Mouse (Mus musculus) hindbrain, embryonic 12.5 days (tissue): ENCODE data around the gene Dazl. TPM values are rescaled to one million over a fixed set of nuclear protein-coding genes. Genes with fewer than 3 reads are reported as not detected.
"Not testable (repeated sequence)": the region's sequence is repeated elsewhere in the genome, so short reads cannot be mapped to it uniquely, and the experiment has no call there.

ENCODE experiments used
- ATAC-seq: fragments of 200-750 bp; cut with Nextera tagmentation; 2 replicates; pipeline ENCODE4 v1.8.0; 2017; ENCODE audit warnings: moderate TSS enrichment; ENCODE audit not compliant: low FRiP score
- H3K27ac ChIP-seq: fragments of 300-500 bp; sonication (generic); 2 replicates; pipeline ENCODE4 v1.5.1; 2016; ENCODE audit warnings: mild to moderate bottlenecking
- H3K27me3 ChIP-seq: fragments of 300-500 bp; sonication (generic); 2 replicates; pipeline ENCODE4 v1.6.1; 2016; ENCODE audit warnings: mild to moderate bottlenecking
- H3K36me3 ChIP-seq: fragments of 300-500 bp; sonication (generic); 2 replicates; pipeline ENCODE4 v1.6.1; 2016; ENCODE audit warnings: mild to moderate bottlenecking
- H3K4me1 ChIP-seq: fragments of 300-500 bp; sonication (generic); 2 replicates; pipeline ENCODE4 v1.6.1; 2016
- H3K4me2 ChIP-seq: fragments of 300-500 bp; sonication (generic); replicated peaks from 2 replicates; pipeline ENCODE4 v1.6.1; 2016; ENCODE audit warnings: mild to moderate bottlenecking
- H3K4me3 ChIP-seq: fragments of 300-500 bp; sonication (generic); 2 replicates; pipeline ENCODE4 v1.5.1; 2016; ENCODE audit warnings: mild to moderate bottlenecking
- H3K9ac ChIP-seq: fragments of 300-500 bp; sonication (generic); 2 replicates; pipeline ENCODE4 v1.6.1; 2016; ENCODE audit warnings: mild to moderate bottlenecking, moderate library complexity
- H3K9me3 ChIP-seq: fragments of 300-500 bp; sonication (generic); replicated peaks from 2 replicates; pipeline ENCODE4 v1.6.1; 2016; ENCODE audit warnings: mild to moderate bottlenecking
- WGBS: fragments of 180-500 bp; shearing (Covaris S2); methylation state at CpG from one replicate; pipeline ENCODE4 v1.1.7; 2016; 5-methylcytosine and 5-hydroxymethylcytosine counted together
- polyA plus RNA-seq: library from polyadenylated mRNA; unstranded; fragments of >200 nt; fragmentation: Nextera tagmentation; extraction: Ambion mirVana; gene quantifications from 2 replicates; pipeline ENCODE4 v1.2.1, GENCODE M21; 2016

Dazl gene
- polyA plus RNA-seq, 1 experiment from 2014 or later: 0.59 TPM

DNA sequence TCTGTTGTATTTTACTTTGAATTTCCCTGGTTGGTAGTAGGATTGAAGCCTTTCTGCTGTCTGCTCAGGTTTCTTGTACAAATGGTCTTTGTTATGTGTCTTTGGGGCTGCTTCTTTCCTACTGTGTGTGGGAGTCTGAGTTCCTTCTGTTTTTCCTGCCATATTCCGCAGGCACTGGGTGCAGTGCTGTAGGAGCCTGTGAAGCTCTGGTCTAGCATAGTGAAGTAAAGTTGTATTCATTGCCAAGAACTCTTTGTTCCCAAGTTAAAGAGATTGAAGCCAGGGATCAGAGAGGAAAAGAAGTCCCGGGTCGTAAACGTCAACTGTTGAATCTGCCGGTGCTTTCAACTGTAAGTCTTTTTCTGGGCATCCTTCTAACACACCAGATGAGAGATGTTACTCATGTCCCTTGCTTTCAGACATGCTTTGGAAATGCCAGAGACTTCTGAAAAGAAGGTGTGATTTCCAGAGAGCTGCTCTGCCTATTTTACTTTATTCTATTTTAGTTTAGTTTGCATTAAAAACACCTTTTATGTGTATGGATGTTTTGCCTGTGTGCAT lies 16.2 kb upstream of the Dazl start:
- Histone ChIP-seq H3K4me3 (no peak overlapping the region), H3K9me3 (no peaks in the 10 kb centered on the region), H3K36me3 (no peaks in the 10 kb centered on the region), H3K27ac (no peak overlapping the region), H3K27me3 (no peaks in the 10 kb centered on the region), H3K4me1 (no peaks in the 10 kb centered on the region), H3K9ac (no peak overlapping the region), H3K4me2 (no peak overlapping the region)
- 75% methylated on average over 5 of the region's 5 CpGs for WGBS
- no peak for ATAC-seq

DNA sequence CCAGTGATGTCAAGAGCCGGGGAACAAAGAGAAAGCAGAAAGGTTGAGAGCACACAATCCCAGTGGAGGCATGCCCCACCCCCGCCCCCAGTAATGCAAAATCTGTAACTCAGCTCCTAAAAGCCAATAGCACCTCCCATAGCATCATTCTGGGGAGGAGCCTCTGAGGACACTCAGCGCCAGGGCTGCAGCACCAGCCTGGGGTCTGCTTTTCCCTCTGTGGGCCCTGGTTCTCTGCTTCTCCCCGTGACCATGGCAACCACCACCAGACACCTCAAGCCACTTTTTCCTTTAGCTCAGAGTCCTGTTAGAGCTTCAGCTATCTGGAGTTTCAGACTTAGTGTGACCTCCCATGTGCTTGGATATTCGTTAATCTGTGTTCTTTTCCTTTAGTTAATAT lies 15.4 kb upstream of the Dazl start:
- no peaks in the 10 kb centered on the region for H3K4me1 ChIP-seq
- 65% methylated on average over 5 of the region's 5 CpGs for WGBS
- no peaks in the 10 kb centered on the region for H3K36me3 ChIP-seq
- no peak overlapping the region for H3K9ac ChIP-seq
- H3K27ac ChIP-seq: no peak overlapping the region
- H3K27me3 ChIP-seq: no peaks in the 10 kb centered on the region
- H3K4me3 ChIP-seq: no peak overlapping the region
- H3K4me2 ChIP-seq: no peak overlapping the region
- ATAC-seq: no peak
- no peaks in the 10 kb centered on the region for H3K9me3 ChIP-seq

DNA sequence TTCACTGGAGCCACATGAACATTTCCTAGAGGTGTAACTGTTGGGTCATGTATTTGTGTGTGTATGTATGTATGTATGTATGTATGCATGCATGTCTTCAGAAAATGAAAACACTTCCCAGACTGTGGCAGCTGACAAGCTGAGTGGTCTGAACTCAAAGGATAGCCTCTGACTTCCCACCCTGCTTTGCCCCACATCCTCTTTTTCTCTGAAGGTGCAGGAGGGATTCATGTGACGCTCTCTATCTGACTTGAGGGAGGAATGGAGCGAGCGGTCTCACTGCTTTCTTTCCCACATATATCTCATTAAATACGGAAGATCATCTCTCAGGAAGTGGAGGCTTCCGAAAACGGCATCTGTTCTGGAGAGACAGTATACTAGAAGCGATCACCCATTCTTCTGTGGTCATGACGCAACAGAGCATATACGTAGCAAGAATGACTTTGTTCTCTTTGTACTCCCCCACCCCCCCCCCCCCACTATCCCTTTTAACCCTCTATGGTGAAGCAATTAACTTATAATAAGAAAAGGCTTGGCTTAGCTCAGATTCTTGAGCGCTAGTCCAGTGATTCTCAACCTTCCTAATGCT lies 14.7 kb upstream of the Dazl start:
- 91% methylated on average over 10 of the region's 10 CpGs for WGBS
- H3K4me3 ChIP-seq: no peak overlapping the region
- no peaks in the 10 kb centered on the region for H3K36me3 ChIP-seq
- H3K27ac ChIP-seq: no peak overlapping the region
- H3K4me1 ChIP-seq: no peaks in the 10 kb centered on the region
- no peak overlapping the region for H3K9ac ChIP-seq
- no peaks in the 10 kb centered on the region for H3K9me3 ChIP-seq
- H3K4me2 ChIP-seq: no peak overlapping the region
- no peak for ATAC-seq
- H3K27me3 ChIP-seq: no peaks in the 10 kb centered on the region

DNA sequence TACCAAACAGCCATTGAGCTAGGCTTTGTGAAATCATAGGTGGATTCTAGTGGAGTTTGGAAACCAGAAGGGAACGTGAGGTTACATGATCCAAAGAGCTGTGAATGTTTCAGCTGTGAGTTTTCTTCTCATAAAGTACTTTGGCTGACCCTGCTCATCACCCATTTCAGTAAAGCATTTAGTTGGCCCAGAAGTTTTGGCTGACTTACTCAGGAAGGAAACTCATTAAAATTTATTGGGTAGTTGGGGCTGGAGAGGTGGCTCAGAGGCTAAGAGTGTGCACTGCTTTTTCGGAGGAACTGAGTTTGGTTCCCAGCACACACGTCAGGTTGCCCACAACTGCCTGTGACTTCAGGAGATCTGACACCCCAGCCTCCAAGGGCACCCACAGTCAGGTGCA lies 9.4 kb upstream of the Dazl start:
- Histone ChIP-seq H3K9ac (no peak overlapping the region), H3K27me3 (no peaks in the 10 kb centered on the region), H3K4me2 (no peak overlapping the region), H3K9me3 (no peaks in the 10 kb centered on the region), H3K36me3 (no peaks in the 10 kb centered on the region), H3K4me1 (no peaks in the 10 kb centered on the region), H3K4me3 (no peak overlapping the region), H3K27ac (no peak overlapping the region)
- no peak for ATAC-seq
- WGBS: 88% methylated on average over 3 of the region's 3 CpGs

DNA sequence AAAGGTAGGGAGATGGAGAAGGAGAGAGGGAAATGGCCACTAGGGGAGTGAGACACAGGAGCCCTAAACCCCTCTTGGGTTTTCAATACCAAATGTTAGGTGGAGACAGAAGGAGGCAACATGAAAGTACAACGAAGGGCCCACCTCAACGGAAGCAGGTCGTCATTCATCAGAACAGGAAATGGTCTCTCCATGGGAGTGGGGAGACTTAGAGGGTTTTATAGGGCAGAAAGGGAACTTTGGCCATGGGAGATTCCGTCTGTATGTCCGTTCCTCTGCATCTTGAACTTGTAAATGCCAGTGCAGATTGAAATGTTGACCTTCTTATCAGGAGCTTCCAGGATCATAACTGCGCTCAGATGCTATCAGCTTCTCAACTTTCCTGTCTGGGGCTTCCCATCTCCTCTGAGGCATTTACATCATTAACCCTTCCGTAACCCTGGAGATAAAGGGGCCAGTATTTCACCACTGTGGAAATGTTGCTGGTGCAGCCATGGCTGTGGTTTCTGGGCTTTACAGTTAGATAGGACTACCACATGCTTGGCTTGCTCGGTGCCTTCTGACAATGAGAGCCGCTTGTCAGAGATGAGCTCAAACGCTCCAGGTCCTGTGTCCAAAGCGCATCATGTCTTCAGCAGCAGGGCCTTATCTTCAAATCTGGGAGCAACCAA lies 6.9 kb upstream of the Dazl start:
- H3K9me3 ChIP-seq: no peaks in the 10 kb centered on the region
- H3K4me3 ChIP-seq: no peak overlapping the region
- H3K4me1 ChIP-seq: no peaks in the 10 kb centered on the region
- H3K9ac ChIP-seq: no peak overlapping the region
- H3K36me3 ChIP-seq: no peaks in the 10 kb centered on the region
- 85% methylated on average over 11 of the region's 11 CpGs for WGBS
- no peak for ATAC-seq
- no peak overlapping the region for H3K27ac ChIP-seq
- no peak overlapping the region for H3K4me2 ChIP-seq
- H3K27me3 ChIP-seq: no peaks in the 10 kb centered on the region

DNA sequence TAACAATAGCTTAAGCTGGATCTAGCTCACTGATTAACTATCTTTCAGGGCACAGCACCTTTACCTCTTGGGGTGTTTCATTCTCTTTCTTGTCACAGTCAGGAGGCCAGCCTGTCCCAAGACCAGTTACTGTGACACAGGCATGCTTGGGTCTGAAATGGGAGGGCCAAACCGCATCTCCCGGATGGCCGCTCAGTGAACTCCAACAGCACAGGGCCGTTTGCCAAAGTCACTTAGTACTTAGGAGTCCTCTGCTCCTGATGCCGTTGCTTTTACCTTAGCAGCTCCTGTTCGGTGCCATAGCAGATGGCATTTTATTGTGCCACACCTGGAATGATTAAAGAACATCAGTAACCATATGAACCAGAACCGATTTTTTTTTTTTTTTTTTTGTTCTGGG lies 5.4 kb upstream of the Dazl start:
- Histone ChIP-seq H3K9me3 (peaks cover 4% of the 10 kb centered on the region; the same call in 1 of the 2 replicates), H3K9ac (no peak overlapping the region), H3K4me2 (no peak overlapping the region), H3K27ac (no peak overlapping the region), H3K4me3 (no peak overlapping the region), H3K27me3 (no peaks in the 10 kb centered on the region), H3K4me1 (no peaks in the 10 kb centered on the region), H3K36me3 (no peaks in the 10 kb centered on the region)
- 85% methylated on average over 7 of the region's 7 CpGs for whole genome bisulfite sequencing
- ATAC-seq: no peak

DNA sequence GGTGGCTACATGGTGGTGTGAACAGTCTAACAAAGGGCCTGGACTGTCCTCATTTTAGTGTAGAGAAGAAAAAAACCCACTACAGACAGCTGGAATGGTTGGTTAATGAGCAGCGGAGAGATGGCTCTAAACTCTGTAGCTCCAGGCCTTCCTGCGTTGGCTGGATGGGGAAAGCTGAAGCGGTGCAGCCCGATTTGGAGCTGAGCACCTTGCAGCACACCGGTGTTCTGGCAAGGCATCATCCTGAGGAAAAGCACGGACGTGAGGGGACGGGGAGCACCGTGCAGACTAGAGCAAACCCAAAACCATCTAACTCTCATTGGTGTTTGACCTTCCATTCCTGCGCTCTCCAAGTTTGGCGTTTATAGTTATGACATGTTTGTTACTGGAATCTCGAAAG lies 1.3 kb upstream of the Dazl start:
- Histone ChIP-seq H3K4me2 (no peak overlapping the region), H3K9me3 (peaks cover 14% of the 10 kb centered on the region), H3K4me3 (no peak overlapping the region), H3K27ac (no peak overlapping the region), H3K27me3 (no peaks in the 10 kb centered on the region), H3K4me1 (no peaks in the 10 kb centered on the region), H3K36me3 (0 out of 2 replicates have a peak, but pooled peaks cover 2% of the 10 kb centered on the region), H3K9ac (no peak overlapping the region)
- 83% methylated on average over 12 of the region's 12 CpGs for WGBS
- no peak for ATAC-seq

DNA sequence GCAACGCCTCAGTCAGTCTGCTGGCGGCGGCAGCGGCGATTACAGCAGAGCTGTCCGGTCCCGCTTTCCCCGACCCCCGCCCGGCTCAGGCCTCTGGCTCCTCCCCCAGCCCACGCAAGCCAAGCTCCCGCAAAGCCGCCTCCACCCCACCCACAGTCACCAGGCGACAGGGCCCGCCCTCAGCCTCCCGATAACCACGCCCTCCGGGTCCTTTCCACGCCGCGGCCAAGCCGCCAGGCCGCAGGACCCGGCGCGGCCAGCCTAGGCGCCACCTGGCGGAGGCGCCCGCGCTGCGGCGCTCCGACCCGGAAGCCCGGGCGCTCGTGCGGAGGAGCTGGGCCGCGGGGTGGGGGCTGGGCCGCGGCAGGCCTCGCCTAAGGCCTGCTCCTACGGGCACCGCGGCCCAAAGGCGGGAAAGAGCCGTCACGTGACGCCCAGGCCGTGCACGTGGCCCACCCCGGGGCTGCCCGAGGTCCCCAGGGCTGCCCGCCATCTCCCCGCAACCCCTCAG lies 720 bp downstream of the Dazl start:
- peak overlapping the region; percentile 58 for H3K4me2 ChIP-seq
- peak overlapping the region; percentile 64; the same call in 1 of the 2 replicates for H3K27ac ChIP-seq
- H3K9me3 ChIP-seq: peaks cover 14% of the 10 kb centered on the region
- peak overlapping the region; percentile 45 for H3K4me3 ChIP-seq
- ATAC-seq: peak; percentile 96
- no peaks in the 10 kb centered on the region for H3K4me1 ChIP-seq
- 4% methylated on average over 56 of the region's 57 CpGs for WGBS
- no peaks in the 10 kb centered on the region for H3K27me3 ChIP-seq
- peak overlapping the region; percentile 49 for H3K9ac ChIP-seq
- 0 out of 2 replicates have a peak, but pooled peaks cover 2% of the 10 kb centered on the region for H3K36me3 ChIP-seq

DNA sequence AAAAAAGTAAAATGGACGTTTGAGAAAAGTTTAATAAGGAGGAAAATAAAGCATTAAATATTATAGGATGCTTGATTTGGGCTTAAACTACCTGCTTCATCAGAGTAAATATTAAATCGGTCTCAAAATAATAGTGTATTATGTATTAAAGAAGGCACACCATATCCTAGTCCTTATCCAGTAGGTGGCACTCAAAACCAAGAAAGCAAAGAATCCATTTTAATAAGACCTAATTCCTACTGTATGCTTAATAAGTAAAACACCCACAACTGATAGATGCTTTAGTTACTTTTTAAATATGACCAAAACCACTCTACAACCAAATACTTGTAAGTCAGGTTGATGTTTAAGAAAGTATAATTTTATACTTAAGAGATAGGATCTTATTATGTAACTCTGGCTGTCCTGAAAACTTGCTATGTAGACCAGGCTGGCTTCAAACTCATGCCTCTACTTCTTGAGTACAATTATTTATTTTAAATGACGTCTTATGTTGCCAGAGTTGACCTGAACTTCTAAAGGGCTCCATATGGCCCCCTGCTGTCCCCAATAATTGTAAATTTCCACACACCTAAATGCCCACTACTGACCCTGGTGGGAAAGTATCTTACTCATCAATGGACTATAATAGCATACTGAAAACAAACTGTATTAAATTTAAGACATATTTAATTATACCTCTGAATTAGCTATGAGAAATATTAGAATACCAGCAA lies 1.8 kb downstream of the Dazl start:
- no peak for ATAC-seq
- 0 out of 2 replicates have a peak, but pooled peaks cover 2% of the 10 kb centered on the region for H3K36me3 ChIP-seq
- peak overlapping the region; percentile 58; the same call in 1 of the 2 replicates for H3K4me2 ChIP-seq
- H3K27ac ChIP-seq: no peak overlapping the region
- peaks cover 14% of the 10 kb centered on the region for H3K9me3 ChIP-seq
- no peaks in the 10 kb centered on the region for H3K27me3 ChIP-seq
- no peak overlapping the region for H3K4me3 ChIP-seq
- H3K9ac ChIP-seq: no peak overlapping the region
- 20% methylated on average over 3 of the region's 3 CpGs for WGBS
- H3K4me1 ChIP-seq: no peaks in the 10 kb centered on the region

DNA sequence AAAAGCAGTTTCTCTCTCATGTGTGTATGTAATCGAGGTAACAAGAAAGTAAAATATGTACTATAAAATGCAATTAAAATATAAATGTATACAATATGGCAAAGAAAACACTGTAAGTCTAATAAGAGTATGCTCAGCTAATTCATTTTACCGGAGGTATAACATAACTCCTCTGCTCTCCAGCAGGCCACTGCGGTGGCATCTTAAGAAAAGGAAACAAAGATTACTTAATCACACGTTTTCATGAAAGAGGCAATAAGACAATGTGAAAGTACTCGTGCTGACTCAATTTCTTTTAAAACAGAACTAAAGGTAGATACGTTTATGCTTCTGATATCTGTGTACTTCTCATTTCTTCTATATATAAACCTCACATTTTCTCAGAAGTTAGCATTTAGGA lies 8.6 kb downstream of the Dazl start:
- Histone ChIP-seq H3K9ac (no peak overlapping the region), H3K36me3 (no peaks in the 10 kb centered on the region), H3K27ac (no peak overlapping the region), H3K27me3 (no peaks in the 10 kb centered on the region), H3K4me2 (no peak overlapping the region), H3K4me1 (no peaks in the 10 kb centered on the region), H3K9me3 (no peaks in the 10 kb centered on the region), H3K4me3 (no peak overlapping the region)
- no peak for ATAC-seq
- WGBS: 74% methylated on average over 6 of the region's 6 CpGs

DNA sequence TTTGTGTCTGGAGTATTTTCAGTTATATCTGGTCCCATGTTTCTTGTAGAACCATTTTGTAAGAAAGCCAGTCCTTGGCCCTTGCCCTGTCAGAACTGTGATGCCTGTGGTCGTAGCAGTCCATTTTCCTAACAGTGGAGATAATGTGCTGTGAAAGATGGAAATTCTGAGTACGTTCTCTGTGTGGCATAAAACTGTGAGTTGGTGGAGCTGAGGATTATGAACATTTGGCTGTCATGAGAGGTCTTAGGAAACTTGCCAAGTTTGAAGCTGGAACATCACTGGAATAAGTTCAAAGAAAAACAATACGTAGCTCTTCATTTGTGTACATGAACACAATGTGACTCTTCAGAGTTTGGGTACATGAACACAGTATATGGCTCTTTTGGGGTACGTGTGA lies 31.8 kb downstream of the Dazl start:
- not testable (repeated sequence) for H3K36me3 ChIP-seq, H3K27me3 ChIP-seq, ATAC-seq, H3K4me3 ChIP-seq, H3K4me1 ChIP-seq, H3K9me3 ChIP-seq, H3K4me2 ChIP-seq, H3K9ac ChIP-seq, H3K27ac ChIP-seq
- 89% methylated on average over 4 of the region's 4 CpGs for WGBS

DNA sequence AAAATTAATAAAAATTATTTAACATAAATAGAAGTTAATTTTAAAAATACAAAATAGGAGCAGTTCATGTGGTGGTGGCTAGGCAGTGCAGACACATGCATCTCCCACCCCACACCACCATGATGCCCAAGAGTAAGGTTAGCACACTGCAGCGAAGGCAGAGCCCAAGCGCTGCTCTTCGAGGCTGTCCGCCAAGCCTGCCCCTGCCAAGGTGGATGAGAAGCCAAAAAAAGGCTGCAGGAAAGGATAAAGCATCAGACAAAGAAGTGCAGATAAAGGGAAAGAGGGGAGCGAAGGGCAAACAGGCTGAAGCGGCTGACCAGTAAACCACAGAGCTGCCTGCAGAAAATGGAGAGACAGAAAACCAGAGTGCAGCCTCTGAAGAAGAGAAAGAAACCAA lies 32.6 kb downstream of the Dazl start:
- H3K4me3 ChIP-seq: no peak overlapping the region
- no peaks in the 10 kb centered on the region for H3K27me3 ChIP-seq
- peaks cover 5% of the 10 kb centered on the region; the same call in 1 of the 2 replicates for H3K9me3 ChIP-seq
- WGBS: 88% methylated on average over 6 of the region's 6 CpGs
- H3K9ac ChIP-seq: no peak overlapping the region
- no peak for ATAC-seq
- H3K4me1 ChIP-seq: no peaks in the 10 kb centered on the region
- no peaks in the 10 kb centered on the region for H3K36me3 ChIP-seq
- no peak overlapping the region for H3K4me2 ChIP-seq
- no peak overlapping the region for H3K27ac ChIP-seq
